Mouse (Mus musculus): ENCODE measurements around the gene Etl4.
"Not testable (repeated sequence)": the region's sequence is repeated elsewhere in the genome, so short reads cannot be mapped to it uniquely, and the experiment has no call there.

DNA sequence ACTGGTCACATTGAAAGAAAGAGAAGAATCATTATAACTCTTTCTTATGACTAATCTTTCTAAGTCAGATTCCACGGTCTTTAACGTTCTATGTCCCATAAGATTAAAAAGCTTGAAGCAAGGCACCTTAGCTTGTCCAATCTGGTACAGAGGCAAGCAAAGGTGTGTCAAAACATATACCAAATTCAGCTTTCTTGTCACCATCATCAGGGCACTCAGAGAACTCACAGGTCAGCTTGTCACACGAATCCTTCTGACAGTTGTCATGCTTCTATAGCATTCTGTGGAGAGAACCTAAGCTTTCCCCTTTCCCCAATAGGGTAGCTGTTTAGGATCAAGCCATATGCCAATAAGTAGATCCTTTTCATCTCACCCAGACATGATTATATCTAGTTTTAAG lies 267.7 kb downstream of the Etl4 start:
- TF ChIP-seq CTCF, EP300 (IDR thresholded peaks at IDR 0.05; ENCODE audit: low read depth): not testable (repeated sequence)

Data from liver, embryonic 14.5 days (tissue).